Mouse (Mus musculus): ENCODE measurements at regions not wholly inside any gene's neighbourhood (a gene's known extent, or its start where the extent isn't known, plus 50 kb on each side); places are given as distances from the start of the nearest gene placed in this dataset.
"Not testable (repeated sequence)": the region's sequence is repeated elsewhere in the genome, so short reads cannot be mapped to it uniquely, and the experiment has no call there.

DNA sequence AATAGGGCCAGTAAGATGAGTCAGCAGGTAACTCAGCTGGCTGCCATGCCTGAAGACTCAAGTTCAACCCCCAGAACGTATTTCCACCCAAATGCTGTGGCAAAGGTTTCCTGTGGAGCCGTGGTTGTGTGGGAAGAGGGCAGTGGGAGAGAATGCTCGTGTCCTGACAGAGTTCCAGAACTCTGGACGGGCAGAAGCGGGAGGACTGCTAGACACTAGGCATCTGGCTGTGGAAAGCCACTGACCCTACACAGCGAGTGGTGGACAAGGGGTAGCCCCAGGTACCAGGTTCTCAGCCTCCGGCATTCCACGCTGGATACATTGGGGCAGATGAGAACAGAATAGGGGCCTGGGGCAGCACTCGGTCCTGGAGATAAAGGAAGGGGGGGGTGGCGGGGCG lies 69.6 kb upstream of the Acsl3 start:
- no peak overlapping the region for H3K27ac ChIP-seq
- no peak overlapping the region for H3K4me2 ChIP-seq (ENCODE audit: low read length)
- no peak for TF ChIP-seq CTCF (IDR thresholded peaks at IDR 0.05; ENCODE audit: low read depth)
- no peaks in the 10 kb centered on the region for H3K27me3 ChIP-seq (ENCODE audit: insufficient read depth, low read length)
- DNase-seq (ENCODE audit: low spot score) (no peak), ATAC-seq (replicated peaks; ENCODE audit: low FRiP score, low read depth) (no peak)
- H3K9me3 ChIP-seq (replicated peaks; ENCODE audit: low read length): no peaks in the 10 kb centered on the region
- no peak overlapping the region for H3K4me3 ChIP-seq (replicated peaks; ENCODE audit: low read depth, low read length)
- H3K36me3 ChIP-seq (ENCODE audit: insufficient read depth, low read length): no peaks in the 10 kb centered on the region
- no peaks in the 10 kb centered on the region for H3K4me1 ChIP-seq (replicated peaks; ENCODE audit: insufficient read depth, low read length)
- WGBS: 81% methylated on average over 11 of the region's 11 CpGs
- no peak overlapping the region for H3K9ac ChIP-seq (ENCODE audit: low read depth, low read length)

DNA sequence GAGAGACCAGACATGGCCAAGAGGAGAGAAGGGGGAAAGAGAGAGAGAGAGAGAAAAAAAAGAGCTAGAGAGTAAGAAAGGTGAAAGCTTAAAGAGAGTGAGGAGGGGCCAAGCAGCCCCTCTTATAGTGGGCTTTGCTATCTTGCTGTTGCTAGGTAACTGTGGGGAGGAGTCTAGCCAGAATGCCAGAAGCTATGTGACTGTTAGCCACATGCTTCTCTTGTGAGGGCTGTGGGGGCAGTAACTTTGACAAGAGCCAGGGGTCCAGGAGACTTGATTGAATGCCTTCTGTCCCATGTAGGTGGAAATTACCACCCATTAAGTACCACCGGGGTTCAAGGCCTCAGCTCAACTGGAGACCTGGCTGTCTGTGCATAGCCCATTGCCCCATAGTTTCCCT lies 69.0 kb upstream of the Acsl3 start:
- not testable (repeated sequence) for H3K4me2 ChIP-seq (ENCODE audit: low read length); H3K27ac ChIP-seq; H3K4me1 ChIP-seq (replicated peaks; ENCODE audit: insufficient read depth, low read length); DNase-seq (ENCODE audit: low spot score); H3K27me3 ChIP-seq (ENCODE audit: insufficient read depth, low read length); H3K9me3 ChIP-seq (replicated peaks; ENCODE audit: low read length); H3K9ac ChIP-seq (ENCODE audit: low read depth, low read length); ATAC-seq (replicated peaks; ENCODE audit: low FRiP score, low read depth); H3K36me3 ChIP-seq (ENCODE audit: insufficient read depth, low read length); H3K4me3 ChIP-seq (replicated peaks; ENCODE audit: low read depth, low read length)
- 20% methylated on average over 1 of the region's 1 CpGs for WGBS

DNA sequence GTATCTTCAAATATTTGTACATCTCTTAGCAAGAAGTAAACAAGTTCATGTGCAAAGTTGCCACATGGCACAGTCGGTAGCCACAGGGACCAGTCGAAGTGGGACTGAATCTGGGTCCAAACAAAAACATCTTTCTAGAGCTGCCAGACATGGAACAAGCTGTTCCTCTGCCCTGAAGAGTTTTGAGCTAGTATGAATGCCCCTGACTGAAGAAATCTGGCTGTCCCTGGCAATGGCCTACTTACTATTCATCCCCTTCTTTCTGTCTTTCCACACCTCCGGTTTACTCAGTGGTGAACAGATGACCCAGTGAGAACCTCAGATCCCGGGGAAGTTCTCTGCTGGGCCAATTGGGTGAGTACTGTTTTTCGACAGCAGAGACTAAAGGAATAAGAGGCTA lies 67.1 kb upstream of the Acsl3 start:
- no peak overlapping the region for H3K9ac ChIP-seq (ENCODE audit: low read depth, low read length)
- ATAC-seq (replicated peaks; ENCODE audit: low FRiP score, low read depth): no peak
- H3K36me3 ChIP-seq (ENCODE audit: insufficient read depth, low read length): no peaks in the 10 kb centered on the region
- H3K27me3 ChIP-seq (ENCODE audit: insufficient read depth, low read length): no peaks in the 10 kb centered on the region
- DNase-seq (ENCODE audit: low spot score): no peak
- H3K9me3 ChIP-seq (replicated peaks; ENCODE audit: low read length): no peaks in the 10 kb centered on the region
- no peak overlapping the region for H3K4me2 ChIP-seq (ENCODE audit: low read length)
- no peaks in the 10 kb centered on the region for H3K4me1 ChIP-seq (replicated peaks; ENCODE audit: insufficient read depth, low read length)
- no peak overlapping the region for H3K27ac ChIP-seq
- H3K4me3 ChIP-seq (replicated peaks; ENCODE audit: low read depth, low read length): no peak overlapping the region
- TF ChIP-seq CTCF (IDR thresholded peaks at IDR 0.05; ENCODE audit: low read depth): no peak
- WGBS: 89% methylated on average over 5 of the region's 5 CpGs

DNA sequence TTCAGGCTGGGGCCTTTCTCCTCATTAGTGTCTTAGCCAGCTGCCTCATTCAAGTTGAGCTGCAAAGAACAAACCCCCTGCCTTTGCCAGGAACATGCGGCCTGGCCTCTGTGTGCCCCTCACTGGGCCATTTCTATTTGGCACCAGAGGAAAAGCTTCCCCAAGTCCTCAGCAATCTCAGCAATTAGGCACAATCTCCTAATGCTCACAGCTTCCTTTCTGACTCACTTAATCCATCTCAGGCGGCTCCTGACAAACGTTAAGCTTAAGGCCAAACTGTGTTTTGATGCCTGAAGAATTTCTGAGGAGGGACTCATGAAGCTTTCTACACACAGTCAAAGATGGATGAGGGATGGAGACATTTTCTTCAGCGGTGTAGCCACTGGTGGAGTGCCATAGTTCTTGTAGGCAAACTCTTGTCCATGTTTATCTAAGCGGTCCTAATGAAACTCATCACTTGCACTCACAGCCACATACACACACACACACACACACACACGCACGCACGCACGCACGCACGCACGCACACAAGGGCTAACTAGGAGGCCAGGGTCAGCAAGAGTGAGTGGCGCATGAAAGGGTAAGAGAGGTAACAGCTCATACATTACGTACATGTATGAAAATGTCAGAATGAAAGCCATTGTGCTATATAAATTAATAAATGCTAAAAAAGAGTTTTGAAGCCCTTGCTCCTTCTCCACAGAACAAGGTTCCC lies 63.5 kb upstream of the Acsl3 start:
- no peak overlapping the region for H3K27ac ChIP-seq
- DNase-seq (ENCODE audit: low spot score) (no peak), ATAC-seq (replicated peaks; ENCODE audit: low FRiP score, low read depth) (no peak)
- WGBS: 88% methylated on average over 14 of the region's 14 CpGs
- no peak overlapping the region for H3K4me2 ChIP-seq (ENCODE audit: low read length)
- no peak for TF ChIP-seq CTCF (IDR thresholded peaks at IDR 0.05; ENCODE audit: low read depth)
- H3K9ac ChIP-seq (ENCODE audit: low read depth, low read length): no peak overlapping the region
- no peaks in the 10 kb centered on the region for H3K27me3 ChIP-seq (ENCODE audit: insufficient read depth, low read length)
- no peaks in the 10 kb centered on the region for H3K9me3 ChIP-seq (replicated peaks; ENCODE audit: low read length)
- no peaks in the 10 kb centered on the region for H3K36me3 ChIP-seq (ENCODE audit: insufficient read depth, low read length)
- no peak overlapping the region for H3K4me3 ChIP-seq (replicated peaks; ENCODE audit: low read depth, low read length)
- H3K4me1 ChIP-seq (replicated peaks; ENCODE audit: insufficient read depth, low read length): no peaks in the 10 kb centered on the region

DNA sequence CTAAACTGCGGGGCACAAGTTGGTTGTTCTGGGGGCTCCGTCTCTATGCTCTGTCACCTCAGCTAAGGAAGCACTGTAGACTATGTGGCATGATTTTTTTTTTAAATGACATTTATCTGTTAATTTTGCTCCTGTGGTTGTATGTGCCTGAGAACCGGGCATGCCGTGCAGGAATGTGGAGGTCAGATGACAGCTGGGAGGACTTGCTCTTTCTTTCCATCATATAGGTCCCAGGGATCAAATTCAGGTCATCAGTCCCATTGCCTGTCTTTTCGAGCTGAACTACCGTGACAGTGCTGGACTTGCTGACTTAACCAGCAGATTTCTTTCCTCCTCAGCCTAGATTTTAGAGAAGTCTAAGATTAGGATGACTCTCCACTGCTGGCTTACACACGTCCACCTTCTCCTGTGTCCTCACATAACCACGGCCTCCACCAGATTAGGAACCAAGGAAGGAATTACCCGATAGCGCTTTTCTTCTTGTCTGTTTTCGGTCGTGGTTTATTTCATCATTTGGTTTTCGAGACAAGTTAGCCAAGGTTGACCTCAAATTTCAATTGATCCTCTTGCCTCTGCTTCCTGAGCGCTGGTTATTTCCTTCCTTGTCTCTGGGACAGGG lies 62.0 kb upstream of the Acsl3 start:
- no peak overlapping the region for H3K27ac ChIP-seq
- H3K4me2 ChIP-seq (ENCODE audit: low read length): no peak overlapping the region
- peak; percentile 16 for DNase-seq (ENCODE audit: low spot score)
- no peak for TF ChIP-seq CTCF (IDR thresholded peaks at IDR 0.05; ENCODE audit: low read depth)
- whole genome bisulfite sequencing: 62% methylated on average over 14 of the region's 14 CpGs
- no peaks in the 10 kb centered on the region for H3K4me1 ChIP-seq (replicated peaks; ENCODE audit: insufficient read depth, low read length)
- ATAC-seq (replicated peaks; ENCODE audit: low FRiP score, low read depth): no peak
- H3K9me3 ChIP-seq (replicated peaks; ENCODE audit: low read length): no peaks in the 10 kb centered on the region
- H3K4me3 ChIP-seq (replicated peaks; ENCODE audit: low read depth, low read length): no peak overlapping the region
- H3K36me3 ChIP-seq (ENCODE audit: insufficient read depth, low read length): no peaks in the 10 kb centered on the region
- no peak overlapping the region for H3K9ac ChIP-seq (ENCODE audit: low read depth, low read length)
- H3K27me3 ChIP-seq (ENCODE audit: insufficient read depth, low read length): no peaks in the 10 kb centered on the region

DNA sequence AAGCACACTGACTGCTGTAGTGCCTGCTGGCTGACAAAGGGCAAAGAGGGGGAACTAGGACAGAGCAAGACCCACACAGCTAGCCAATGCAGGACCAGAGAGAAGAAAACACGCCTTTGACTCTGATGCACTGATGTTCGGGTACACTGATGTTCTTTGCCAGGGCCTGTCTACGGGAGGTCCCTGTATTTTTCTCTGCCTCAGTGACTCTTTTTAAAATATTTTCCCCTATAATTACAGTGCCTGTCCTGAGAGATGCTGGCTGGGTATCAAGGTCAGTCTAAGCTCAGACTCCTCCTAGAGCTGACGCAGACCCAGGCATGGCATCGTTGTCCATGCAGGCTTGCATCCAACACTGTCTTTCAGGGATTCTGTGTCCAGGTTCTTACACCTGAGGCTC lies 59.1 kb upstream of the Acsl3 start:
- ATAC-seq (replicated peaks; ENCODE audit: low FRiP score, low read depth) (no peak), DNase-seq (ENCODE audit: low spot score) (no peak)
- H3K4me1 ChIP-seq (replicated peaks; ENCODE audit: insufficient read depth, low read length): no peaks in the 10 kb centered on the region
- H3K9me3 ChIP-seq (replicated peaks; ENCODE audit: low read length): no peaks in the 10 kb centered on the region
- H3K27me3 ChIP-seq (ENCODE audit: insufficient read depth, low read length): no peaks in the 10 kb centered on the region
- H3K4me2 ChIP-seq (ENCODE audit: low read length): no peak overlapping the region
- H3K4me3 ChIP-seq (replicated peaks; ENCODE audit: low read depth, low read length): no peak overlapping the region
- 68% methylated on average over 5 of the region's 5 CpGs for WGBS
- TF ChIP-seq CTCF (IDR thresholded peaks at IDR 0.05; ENCODE audit: low read depth): no peak
- no peak overlapping the region for H3K9ac ChIP-seq (ENCODE audit: low read depth, low read length)
- H3K27ac ChIP-seq: no peak overlapping the region
- H3K36me3 ChIP-seq (ENCODE audit: insufficient read depth, low read length): no peaks in the 10 kb centered on the region

All from kidney, postnatal 0 days (tissue).